Mouse (Mus musculus): ENCODE measurements around the gene Vgll4. TPM values are rescaled to one million over a fixed set of nuclear protein-coding genes. Genes with fewer than 3 reads are reported as not detected.
A peak's percentile ranks its signal among the peaks of the same experiment; 100 is the strongest.
"Not testable (repeated sequence)": the region's sequence is repeated elsewhere in the genome, so short reads cannot be mapped to it uniquely, and the experiment has no call there.

Vgll4 gene
- total and polyA plus RNA-seq, 3 experiments = 55.2 to 76.3 (median 57.5) TPM

DNA sequence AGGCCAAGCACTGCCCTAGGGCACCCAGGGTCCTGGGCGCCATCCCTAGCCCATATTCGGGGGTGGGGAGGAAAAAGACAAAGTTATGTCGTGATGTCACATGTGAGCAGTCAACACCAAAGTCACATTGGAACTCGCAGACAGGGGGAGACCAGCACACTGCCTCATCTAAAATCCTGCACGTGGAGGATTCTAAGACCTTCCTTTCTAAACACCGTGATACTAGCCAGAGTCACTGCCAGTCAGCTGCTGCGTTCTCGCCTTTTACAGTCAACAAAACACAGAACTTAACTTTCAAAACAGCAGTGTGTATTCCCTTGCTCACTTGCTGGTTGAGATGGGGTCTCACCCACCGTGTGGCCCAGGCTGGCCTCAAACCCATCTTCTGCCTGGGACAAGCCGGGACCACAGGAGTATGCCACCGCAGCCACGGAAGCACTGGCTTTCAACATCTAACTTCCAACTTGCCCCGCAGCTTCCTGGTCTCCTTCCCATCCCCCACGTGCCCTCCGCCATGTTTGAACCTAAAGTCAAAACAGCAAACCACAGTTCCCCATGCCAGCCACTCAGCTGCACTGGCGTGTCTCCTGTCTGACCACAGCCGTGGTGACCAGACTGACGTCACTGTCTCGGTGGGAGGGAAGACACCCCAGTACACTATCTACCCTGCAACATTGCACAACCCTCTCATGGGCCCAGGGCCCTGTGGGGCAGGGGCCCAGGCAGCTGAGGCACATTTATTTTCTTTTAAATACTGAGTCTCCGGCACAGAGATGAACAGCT, 76.2 kb downstream of the Vgll4 start:
- DNase-seq = peak; percentile 87

DNA sequence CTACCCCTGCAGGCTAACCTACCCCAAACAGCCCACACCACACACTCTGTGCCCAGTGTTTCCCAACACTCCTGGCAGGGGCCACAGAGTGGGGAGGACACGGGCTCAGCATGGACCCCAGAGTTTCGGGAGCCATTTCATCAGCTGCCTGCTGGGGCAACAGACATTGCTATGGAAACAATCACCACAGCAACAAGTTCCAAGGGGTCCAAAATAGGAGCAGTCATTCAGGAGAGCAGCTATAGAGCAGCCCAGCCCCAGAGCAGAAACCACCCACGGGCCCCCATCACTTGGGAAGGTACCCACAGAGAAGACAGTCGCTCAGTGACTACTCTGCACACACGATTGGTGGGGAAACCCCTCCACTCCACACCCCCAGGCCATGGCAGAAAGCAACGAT, 77.4 kb downstream of the Vgll4 start:
- peak; percentile 68 for DNase-seq

DNA sequence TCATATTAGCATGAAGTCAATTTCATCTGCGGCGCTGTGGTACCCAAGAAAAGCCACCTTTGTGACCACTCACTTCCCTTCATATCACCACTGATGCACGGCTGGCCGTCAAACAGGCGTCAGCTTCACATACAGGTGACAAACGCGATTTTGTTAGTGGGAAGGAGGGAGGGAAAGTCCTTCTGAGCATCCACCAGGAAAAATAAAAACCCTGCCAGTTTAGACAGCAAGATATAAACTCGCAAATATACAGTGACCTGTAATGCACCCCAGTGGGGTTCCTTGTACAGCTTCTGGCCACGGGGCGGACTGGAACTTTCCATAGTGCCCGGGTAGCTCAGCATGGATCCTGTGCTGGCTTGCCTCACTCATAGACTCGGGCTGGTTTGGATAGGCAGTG, 78.0 kb downstream of the Vgll4 start:
- no peak for DNase-seq

DNA sequence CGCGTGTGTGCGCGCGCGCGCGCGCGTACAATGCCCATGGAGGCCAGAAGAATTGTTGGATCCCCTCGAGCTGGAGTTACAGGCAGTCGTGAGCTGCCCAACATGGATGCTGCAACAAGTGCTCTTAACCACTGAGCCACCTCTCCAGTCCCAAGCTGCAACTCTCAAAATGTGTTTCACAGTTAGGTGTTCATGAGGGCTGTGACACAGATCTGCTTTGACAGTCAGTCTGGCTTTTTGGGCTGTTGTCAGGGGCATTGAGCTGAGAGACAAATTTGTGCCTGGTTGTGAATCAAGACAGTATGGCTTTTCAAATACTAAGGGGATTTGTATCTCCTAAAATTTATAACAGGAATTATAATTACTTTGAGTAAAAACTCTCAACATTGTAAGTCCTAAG, 78.5 kb downstream of the Vgll4 start:
- no peak for DNase-seq

DNA sequence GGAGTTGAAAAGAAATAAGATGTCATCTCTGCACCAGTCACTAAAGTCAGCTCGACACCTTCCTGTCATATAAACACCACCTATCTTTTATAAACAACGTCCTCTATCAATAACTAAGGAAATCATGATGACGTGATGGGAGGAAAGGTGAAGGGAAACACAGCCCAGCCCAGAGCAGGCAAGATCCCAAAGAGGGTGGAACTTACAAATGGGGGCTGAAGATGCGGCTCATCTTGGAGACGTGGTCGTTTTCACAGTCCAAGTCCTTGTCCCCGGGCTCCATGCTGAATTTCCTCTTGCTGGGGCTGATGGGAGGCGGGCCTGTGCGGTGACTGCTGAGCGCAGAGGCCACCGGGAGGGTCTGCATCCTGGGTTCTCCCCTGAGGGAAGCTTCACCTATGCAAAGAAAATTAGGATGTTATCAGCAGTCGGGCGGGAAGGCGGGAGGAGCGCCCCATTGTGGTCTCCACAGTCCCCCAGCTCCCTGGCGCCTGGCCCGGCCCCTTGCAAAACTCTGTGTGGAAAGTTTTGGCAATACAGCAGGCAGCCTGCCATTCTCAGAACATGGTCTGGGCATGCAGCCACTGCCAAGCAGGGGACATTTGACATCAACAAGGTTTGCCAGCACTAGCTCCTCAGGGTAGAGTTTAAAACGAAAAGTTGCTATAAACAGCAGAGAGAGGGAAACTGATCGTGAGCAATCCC, 79.2 kb downstream of the Vgll4 start:
- peak; percentile 95 for DNase-seq

DNA sequence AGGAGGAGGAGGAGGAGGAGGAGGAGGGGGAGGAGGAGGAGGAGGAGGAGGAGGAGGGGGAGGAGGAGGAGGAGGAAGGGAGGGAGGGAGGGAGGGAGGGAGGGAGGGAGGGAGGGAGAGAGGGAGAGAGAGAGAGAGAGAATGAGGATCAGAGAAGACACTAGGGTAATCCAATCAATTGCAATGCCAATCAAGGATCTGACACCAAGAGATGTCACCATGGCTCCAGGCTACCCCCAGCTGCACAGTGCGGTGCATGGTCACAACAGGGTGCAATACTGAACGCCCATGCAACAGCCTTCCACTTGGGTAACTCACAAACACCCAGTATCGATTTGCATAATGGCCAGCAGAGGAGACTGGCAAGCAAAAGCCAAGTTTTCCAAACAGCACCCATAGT, 79.8 kb downstream of the Vgll4 start:
- DNase-seq = not testable (repeated sequence)

DNA sequence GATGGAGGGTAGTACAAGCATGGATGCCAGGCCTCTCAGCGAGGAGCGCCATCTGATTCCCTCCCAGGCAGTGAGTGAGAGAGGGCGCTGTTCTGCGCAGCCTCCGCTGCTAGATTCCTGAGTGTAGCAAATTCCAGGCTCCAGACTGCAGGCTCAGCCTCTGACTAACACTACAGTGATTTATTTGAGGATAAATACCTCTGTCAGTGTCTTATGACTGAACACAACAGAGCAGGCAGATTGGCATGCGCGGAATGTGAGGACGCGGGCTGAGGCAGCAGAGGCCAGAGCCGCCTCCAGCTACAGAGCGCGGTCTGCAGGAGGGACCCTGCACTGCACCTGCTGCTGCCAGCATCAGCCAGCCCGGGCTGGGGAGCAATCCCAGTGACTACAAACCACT, 80.9 kb downstream of the Vgll4 start:
- peak; percentile 93 for DNase-seq

DNA sequence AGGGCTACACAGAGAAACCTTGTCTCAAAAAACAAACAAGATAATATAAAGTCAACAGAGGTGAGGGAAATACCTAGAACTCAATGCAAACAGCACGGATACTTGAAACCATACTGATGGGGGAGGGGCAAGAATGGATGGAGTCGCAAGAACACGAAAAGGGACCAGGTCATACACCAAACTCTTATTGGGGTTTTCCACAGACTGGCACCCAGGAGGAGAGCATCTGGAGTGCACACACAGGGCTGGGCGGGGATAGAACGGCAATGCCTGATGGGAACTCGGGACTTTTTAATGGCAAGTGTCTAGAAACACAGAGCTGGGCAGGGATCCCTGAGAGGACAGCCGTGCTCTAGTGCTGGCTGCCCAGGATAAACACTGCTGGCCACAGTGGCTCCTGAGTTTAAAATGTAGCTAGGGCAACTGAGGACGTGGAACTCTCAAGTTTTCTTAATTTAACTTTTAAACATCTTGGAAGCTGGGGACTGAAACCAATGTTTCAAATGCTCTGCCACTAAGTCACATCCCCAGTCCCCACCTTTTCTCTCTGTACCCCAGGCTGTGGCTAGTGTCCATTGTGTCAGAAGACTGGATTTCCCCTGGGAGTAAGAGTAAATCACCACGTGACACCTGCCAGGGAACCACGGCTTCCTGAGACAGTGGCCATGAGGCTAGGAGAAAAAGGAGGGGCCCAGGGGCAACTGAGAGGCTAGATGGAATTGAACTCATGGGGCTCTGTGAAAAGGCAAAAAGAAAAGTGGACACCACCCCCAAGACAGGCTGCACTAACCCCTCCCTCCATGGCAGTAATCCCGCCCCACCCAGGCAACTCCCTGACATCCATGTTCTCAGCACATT, 83.1 kb downstream of the Vgll4 start:
- no peak for DNase-seq

DNA sequence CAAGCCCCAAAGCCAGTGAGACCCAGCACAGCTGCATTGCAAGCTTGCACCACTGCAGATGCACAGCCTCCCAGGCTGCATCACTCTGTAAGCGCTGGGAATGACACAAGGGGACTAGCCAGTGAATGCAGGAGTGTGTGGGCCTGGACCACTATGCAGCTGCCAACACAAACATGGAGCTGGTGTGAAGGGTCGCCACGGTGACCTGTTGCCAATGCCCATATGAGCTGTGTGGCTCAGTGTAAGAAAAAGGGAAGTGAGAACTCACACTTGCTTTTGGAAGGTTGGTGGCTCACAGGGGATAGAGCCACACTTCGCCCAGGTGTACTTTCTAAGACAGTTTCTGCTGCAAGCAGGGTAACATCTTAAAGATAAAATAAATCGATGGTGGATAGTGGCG, 83.8 kb downstream of the Vgll4 start:
- no peak for DNase-seq

DNA sequence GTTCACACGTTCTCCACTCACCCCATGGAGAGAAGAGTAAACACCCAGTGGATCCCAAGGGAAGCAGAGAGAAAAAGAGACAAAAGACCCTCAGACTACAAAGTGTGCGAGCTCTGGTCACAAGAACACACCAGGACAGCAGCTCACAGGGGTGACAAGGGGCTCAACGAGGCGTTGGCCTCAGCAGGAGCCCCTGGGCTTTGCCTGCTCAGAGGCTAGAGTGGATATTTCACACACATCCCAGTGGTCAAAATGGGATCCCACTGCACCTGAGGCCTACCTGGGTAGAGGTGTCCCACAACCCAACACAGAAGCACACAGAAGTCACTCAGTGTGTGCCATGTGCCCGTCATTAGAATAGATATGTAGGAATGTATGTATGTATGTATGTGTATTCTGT, 84.7 kb downstream of the Vgll4 start:
- no peak for DNase-seq

DNA sequence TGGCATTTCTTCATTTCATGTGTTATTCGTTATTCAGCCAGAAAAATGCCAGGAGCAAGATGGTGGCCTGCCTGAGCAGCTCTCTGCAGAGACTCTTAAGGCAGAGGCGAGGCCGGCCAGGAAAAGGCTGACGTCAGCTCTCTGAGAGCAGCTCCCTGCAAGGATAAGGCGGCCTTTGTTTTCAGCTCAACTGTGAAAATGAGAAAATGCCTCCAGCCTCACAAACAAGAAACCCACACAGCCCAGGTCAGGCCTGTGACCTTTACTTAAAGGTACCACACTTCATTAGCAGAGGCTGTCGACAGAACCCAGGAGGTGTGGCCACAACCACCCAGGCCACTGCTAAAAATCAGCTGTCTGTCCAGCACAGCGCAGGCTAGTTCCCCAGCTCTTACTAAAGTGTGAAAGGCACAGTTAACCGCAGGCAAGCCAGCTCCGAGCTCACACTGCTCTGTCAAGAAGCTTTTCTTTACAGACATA, 86.5 kb downstream of the Vgll4 start:
- peak; percentile 77 for DNase-seq

DNA sequence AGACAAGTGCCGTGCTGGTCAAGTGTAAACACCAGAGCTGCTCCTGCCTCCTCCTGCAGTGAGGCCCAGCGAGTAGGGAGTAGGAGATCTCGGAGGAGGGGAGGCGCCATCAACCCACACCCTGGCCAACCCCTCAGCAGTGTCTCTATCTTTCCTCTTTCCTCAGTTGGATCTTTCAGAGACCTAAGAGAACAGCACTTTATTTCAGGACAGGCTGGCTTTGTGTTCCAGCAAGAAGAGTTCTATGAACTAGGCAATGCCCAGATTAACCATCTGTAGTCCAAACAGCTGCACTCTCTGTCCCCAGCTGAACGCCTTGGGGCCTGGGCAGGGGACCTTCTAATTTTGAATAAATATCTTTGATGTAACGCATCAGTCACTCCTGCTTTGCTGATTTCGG, 87.1 kb downstream of the Vgll4 start:
- DNase-seq = no peak

DNA sequence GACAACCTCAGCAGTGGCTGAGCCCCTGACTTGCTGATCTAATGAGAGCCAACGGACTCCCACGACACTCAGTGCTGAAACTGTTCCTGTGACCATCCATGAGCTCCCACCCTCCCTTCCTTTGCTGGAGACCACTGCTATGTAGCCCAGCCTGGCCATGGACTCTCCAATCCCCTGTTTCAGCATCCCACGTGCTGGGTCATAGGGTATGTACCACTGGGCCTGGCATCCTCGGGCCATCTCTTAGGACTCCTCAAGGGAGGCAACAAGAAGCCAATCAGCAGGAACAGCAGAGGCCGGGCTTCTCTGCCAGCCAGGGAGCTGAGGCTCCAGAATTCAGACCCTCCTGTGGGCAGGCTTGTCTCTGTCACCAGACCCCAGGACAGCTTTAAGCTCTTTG, 87.6 kb downstream of the Vgll4 start:
- no peak for DNase-seq

DNA sequence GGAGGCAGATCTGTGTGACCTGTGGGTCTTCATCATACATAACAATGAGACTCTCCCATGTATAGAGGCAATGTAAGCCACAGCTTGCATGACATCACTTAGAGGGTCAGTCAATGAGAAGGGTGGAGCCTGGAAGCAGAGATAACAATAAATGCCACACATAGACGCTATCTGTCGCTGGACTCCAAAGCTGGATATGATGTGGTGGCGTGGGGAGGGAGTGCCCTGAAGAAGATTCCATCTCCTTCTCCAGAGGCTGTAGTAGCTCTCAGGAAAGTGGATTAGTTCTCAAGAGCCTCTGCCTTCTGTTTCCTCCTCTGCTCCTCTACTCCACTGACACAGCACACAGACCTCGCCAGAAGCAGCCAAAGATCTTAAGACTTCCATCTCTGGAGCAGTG, 89.0 kb downstream of the Vgll4 start:
- no peak for DNase-seq

DNA sequence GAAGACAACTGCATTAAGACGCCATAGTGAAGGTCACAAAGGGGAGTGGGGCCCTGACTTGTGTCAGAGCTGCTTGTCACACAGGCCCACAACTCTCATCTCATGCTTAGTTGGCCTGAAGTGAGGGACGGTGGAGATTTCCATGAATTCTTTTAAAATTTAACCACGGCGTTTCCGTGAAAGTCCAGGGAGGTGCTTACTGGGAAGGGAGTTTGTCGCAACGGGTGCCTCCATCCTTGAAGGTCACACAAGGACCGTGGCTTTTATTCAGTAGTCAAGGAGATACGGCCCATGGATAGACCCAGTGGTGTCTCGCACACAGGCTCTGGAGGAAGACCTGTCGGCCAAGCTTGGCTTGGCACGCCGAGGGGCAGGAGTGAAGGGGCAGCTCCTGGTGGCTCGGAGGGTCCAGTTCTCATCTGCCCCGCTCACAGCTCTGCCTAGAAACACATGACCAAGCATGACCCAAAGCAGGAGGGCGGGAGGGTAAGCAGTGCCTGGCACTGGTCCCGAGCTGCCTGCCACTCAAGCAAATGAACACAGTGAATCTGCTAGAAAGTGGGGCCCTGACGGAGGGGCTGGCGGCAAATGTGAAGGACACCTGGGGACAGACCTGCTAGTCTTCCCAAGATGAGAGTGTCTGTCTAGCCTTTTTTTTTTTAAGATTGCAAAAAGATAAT, 90.8 kb downstream of the Vgll4 start:
- DNase-seq = peak; percentile 69

DNA sequence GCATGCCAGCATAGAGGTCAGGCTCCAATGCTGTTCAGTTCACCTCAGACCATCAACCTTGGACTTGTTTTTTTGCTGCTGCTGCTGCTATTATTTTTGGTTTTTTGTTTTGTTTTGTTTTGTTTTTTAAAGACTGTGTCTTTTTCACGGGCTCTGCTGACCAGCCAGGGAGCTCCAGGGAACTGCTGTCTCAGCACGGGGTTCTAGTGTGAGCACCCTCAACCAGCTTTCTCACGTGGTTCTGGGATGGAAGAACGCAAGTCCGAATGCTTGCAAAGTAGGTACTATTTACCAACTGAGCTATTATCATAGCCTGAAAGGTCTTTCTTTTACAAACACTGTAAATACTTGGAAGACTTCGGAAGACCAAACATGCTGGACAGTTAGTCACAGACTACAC, 93.2 kb downstream of the Vgll4 start:
- no peak for DNase-seq

DNA sequence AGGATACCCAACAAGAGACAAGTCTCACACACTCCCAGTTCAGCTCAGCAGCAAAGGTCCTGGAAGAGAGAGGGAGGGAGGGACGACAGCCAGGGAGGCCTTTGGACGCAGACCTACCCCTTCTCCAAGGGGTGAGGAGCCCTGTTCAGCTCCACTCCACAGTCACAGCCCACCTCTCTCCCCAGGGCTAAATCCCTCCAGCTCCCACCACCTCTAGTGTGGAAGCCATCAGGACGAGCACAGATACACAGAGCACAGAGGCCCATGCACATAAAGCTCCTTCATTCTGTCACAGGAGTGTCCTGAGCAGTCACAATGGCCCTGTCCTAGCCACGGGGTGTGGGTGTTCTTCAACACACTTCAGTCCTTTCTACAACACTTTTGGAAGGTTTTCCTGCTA, 93.8 kb downstream of the Vgll4 start:
- DNase-seq = no peak

DNA sequence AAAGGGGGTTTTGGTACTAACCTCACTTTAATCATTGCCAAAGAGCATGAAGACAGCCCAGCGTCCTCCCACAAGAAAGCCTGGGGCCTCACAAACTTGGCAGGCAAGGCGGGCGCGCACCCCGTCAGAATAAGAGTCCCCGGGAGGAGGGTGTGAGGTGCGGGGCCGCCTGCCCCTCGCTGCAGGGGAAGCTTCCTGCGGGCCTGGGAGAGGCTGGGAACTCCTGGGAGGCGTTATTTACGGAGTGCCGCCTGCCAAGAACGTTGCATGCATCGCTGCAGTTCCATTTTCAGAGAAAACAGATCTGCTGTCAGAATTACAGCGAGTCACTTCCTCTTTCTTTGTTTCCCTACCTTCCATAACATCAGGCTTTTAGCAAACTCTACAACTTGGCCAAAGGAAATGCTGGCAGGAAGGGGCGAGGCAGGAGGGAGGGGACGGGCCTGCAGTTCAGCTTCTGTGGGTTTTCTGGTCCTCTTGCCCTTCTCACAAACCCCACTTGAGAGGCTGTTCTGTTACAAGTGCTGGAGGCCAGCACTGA, 94.7 kb downstream of the Vgll4 start:
- DNase-seq = peak; percentile 97

DNA sequence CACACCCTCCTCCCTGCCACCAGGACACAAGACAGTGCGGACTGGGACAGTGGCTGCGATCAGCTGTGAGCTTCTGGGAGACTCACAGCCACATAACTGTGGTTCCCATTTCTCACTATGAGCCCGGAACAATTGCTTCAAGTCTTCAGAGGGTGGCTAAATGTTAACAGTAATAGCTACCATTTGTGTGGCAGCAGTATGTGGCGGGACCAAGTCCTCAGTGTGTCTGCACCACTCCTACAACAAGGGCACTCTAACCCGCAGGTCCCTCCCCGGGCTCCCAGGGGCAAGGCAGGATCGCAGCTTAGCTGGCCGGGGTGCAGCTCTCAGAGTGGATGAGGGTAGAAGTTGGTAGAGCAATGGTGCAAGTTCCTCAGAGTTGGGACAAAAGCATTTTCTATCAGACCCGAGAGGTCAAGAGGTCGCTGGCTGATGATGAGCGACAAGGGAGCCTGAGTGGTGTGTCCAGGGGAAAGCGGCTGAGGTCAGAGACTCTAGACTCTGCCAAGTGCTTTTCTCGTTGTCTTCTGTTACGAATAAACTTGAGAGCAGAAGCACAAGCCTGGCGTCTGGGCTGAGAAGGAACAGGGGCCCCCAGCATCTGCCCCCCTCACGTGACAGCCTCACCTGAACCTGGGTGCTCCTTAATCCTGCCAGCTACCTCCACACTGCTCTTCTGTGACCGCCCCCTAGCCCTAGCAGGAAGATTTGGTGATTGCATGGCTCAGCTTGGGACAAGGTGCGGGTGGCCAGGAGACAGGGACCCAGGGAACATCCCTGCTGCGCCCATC, 95.5 kb downstream of the Vgll4 start:
- DNase-seq = peak; percentile 62

DNA sequence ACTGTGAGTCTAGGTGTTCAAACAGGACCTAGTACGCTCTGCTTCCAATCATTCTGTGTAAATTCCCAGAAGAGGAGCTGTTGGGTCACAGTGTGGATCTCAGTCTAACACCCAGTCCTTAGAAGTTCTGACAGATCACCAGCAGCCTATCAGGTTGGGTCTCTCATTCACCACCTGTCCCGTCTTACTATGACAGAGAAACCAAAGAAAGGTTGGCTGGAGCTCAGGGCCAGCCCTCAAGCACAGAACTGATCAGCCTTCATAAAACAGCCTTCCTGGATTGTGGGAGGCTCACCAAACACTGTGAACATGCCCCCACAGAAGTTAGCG, 96.0 kb downstream of the Vgll4 start:
- no peak for DNase-seq

DNA sequence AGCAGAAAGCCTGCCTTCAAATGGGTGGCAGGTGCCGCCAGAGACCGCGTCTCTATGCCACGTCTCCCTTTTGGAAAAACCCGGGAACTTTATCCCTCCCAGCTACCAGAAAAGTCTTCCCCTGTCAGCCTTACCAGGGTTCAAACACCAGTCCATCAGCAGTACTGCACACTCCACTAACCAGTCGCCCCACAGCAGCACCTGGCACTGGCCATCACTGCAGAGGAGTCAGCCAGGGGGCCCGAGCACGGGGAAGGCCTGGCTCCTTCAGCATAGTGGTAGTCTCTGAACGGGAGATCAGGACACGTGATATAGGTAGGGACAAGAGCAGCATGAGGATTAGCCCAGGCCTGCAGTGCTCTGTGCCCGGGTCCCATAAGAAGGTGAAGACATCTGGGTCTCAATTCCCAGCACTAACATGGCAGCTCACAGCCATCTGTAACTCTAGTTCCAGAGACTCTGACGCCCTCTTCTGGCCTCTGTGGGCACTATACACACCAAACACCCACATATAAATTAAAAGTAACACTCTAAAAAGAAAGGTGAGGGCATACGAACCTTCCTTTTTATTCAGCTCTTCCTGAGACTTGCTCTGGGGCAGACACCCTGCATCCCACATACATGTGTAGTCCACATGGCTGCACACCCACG, 98.7 kb downstream of the Vgll4 start:
- no peak for DNase-seq
